Mouse (Mus musculus) small intestine, adult 2 months (tissue): ENCODE measurements at regions not wholly inside any gene's neighbourhood (a gene's known extent, or its start where the extent isn't known, plus 50 kb on each side); places are given as distances from the start of the nearest gene placed in this dataset.

ENCODE experiments used
- CTCF ChIP-seq: fragments of 200-500 bp; IDR thresholded peaks from 2 replicates; pipeline ENCODE4 v1.5.1; 2012; ENCODE audit warnings: low read depth, mild to moderate bottlenecking, control low read depth, inconsistent platforms, low read length, moderate library complexity, mixed read lengths; ENCODE audit not compliant: insufficient replicate concordance, insufficient read length; ENCODE audit errors: extremely low read depth
- POLR2A ChIP-seq: fragments of 200-500 bp; IDR thresholded peaks from 2 replicates; pipeline ENCODE4 v1.6.1; 2012; ENCODE audit warnings: low read depth, mild to moderate bottlenecking, control low read depth, inconsistent platforms, low read length, moderate library complexity

- TF ChIP-seq POLR2A = no peak
- no peak for TF ChIP-seq CTCF
Measured at GRCm38 (mm10) chr19:44681675-44682074, 74.2 kb upstream of the Pax2 start.
